Mouse (Mus musculus) liver, adult 2 months (tissue): ENCODE measurements around the gene Desi1. TPM values are rescaled to one million over a fixed set of nuclear protein-coding genes. Genes with fewer than 3 reads are reported as not detected.

Experiments used
- DNase-seq: peaks from one replicate; pipeline ENCODE4 v3.0.0-alpha.2; 2011; ENCODE audit warnings: low read depth, low spot score; ENCODE audit errors: extremely low read depth
- H3K27ac ChIP-seq: fragments of 200-500 bp; replicated peaks from 2 replicates; pipeline ENCODE4 v1.5.1; 2012; ENCODE audit warnings: low read depth, mild to moderate bottlenecking, control low read depth, inconsistent platforms, low read length; ENCODE audit not compliant: insufficient read depth
- H3K27me3 ChIP-seq: fragments of 200-500 bp; 2 replicates; pipeline ENCODE4 v1.6.1; 2012; ENCODE audit warnings: mild to moderate bottlenecking, moderate library complexity, low read length, inconsistent platforms; ENCODE audit not compliant: control insufficient read depth, insufficient read depth
- H3K36me3 ChIP-seq: fragments of 200-500 bp; 2 replicates; pipeline ENCODE4 v1.6.1; 2012; ENCODE audit warnings: low read length, inconsistent platforms; ENCODE audit not compliant: control insufficient read depth, insufficient read depth
- H3K4me1 ChIP-seq: fragments of 200-500 bp; 2 replicates; pipeline ENCODE4 v1.6.1; 2011; ENCODE audit warnings: low read length; ENCODE audit not compliant: control insufficient read depth, insufficient read depth
- H3K4me3 ChIP-seq: fragments of 200-500 bp; 2 replicates; pipeline ENCODE4 v1.5.1; 2011; ENCODE audit warnings: low read depth, mild to moderate bottlenecking, control low read depth, low read length, moderate library complexity; ENCODE audit not compliant: insufficient read depth
- H3K79me2 ChIP-seq: fragments of 200-500 bp; 2 replicates; pipeline ENCODE4 v1.6.1; 2012; ENCODE audit warnings: inconsistent platforms, mild to moderate bottlenecking, low read length, moderate library complexity; ENCODE audit not compliant: control insufficient read depth, insufficient read depth
- H3K9ac ChIP-seq: fragments of 200-500 bp; 2 replicates; pipeline ENCODE4 v1.6.1; 2012; ENCODE audit warnings: low read depth, mild to moderate bottlenecking, control low read depth, inconsistent platforms, low read length
- CTCF ChIP-seq: fragments of 200-500 bp; IDR thresholded peaks from 2 replicates; pipeline ENCODE4 v1.5.1; 2011; ENCODE audit warnings: low read depth, low read length, control low read depth
- POLR2A ChIP-seq: fragments of 200-500 bp; IDR thresholded peaks from 2 replicates; pipeline ENCODE4 v1.6.1; 2011; ENCODE audit warnings: low read length, control low read depth; ENCODE audit not compliant: insufficient read depth; ENCODE audit errors: extremely low read depth
- WGBS: fragments of 180-500 bp; shearing (Covaris S2); methylation state at CpG from one replicate; pipeline ENCODE4 v1.1.7; 2018; 5-methylcytosine and 5-hydroxymethylcytosine counted together
- polyA plus RNA-seq: library from polyadenylated mRNA; depleted of rRNA; stranded (reverse); fragments of >200 nt; gene quantifications from 2 replicates; pipeline ENCODE4 v1.2.3, GENCODE M21; 2012
- total RNA-seq: library from RNA; depleted of rRNA; stranded (reverse); fragments of >200 nt; gene quantifications from 2 replicates; pipeline ENCODE4 v1.2.3, GENCODE M21; 2014

Desi1 gene
- total and polyA plus RNA-seq, 2 experiments = 6.6 to 31.1 TPM

- H3K27me3 ChIP-seq = no peaks in the 10 kb centered on the region
- DNase-seq = peak; percentile 43
- H3K36me3 ChIP-seq = peaks cover 11% of the 10 kb centered on the region
- peaks cover 7% of the 10 kb centered on the region for H3K4me1 ChIP-seq
- peak overlapping the region; percentile 80 for H3K4me3 ChIP-seq
- H3K79me2 ChIP-seq = peaks cover 11% of the 10 kb centered on the region; the same call in 1 of the 2 replicates
- no peak for TF ChIP-seq CTCF
- WGBS = 1% methylated on average over 26 of the region's 26 CpGs
- no peak overlapping the region for H3K27ac ChIP-seq
- H3K9ac ChIP-seq = peak overlapping the region; percentile 98
Measured at GRCm38 (mm10) chr15:82046246-82046891, 12.7 kb upstream of the Desi1 start.

DNA sequence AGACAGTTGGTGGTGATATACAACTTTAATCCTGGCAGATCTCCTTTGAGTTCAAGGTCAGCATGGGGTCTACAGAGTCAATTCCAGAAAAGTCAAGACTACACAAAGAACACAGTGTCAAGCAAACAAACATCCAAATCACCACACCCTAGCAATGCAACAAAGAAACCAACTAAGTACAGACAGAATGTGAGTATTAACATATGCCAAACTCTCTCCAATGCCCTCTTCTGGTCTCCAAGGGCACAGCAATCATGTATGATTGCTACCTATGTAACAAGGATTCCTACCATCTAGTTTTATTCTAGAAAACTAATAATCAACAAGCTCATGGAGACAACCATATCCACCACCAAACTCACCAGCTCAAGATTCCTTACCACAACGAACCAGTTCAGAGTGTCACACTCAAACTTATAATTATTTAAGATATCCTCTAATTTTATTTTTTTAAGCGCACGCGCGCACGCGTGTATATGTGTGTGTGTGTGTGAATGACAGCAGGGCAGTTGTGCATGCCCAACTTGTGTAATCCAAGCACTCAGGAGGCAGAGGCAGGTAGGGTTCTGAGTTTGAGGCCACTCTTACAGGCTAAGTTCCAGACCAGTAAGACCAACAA is 10.6 kb upstream of the Desi1 start:
- H3K27me3 ChIP-seq = no peaks in the 10 kb centered on the region
- H3K27ac ChIP-seq = no peak overlapping the region
- H3K79me2 ChIP-seq = peaks cover 11% of the 10 kb centered on the region; the same call in 1 of the 2 replicates
- H3K36me3 ChIP-seq = peaks cover 20% of the 10 kb centered on the region
- H3K4me1 ChIP-seq = peaks cover 7% of the 10 kb centered on the region
- H3K9ac ChIP-seq = no peak overlapping the region
- 96% methylated on average over 7 of the region's 7 CpGs for WGBS
- TF ChIP-seq POLR2A (no peak), CTCF (no peak)
- no peak overlapping the region for H3K4me3 ChIP-seq
- DNase-seq = peak; percentile 14

GRCm38 (mm10) chr15:82040650-82041049 is 7.0 kb upstream of the Desi1 start:
- Histone ChIP-seq H3K27ac (no peak overlapping the region), H3K4me1 (peaks cover 2% of the 10 kb centered on the region), H3K36me3 (peaks cover 28% of the 10 kb centered on the region), H3K27me3 (no peaks in the 10 kb centered on the region), H3K4me3 (no peak overlapping the region), H3K9ac (no peak overlapping the region), H3K79me2 (no peaks in the 10 kb centered on the region; the same call in 1 of the 2 replicates)
- TF ChIP-seq CTCF = peak; percentile 75
- no peak for TF ChIP-seq POLR2A
- peak; percentile 18 for DNase-seq
- 100% methylated on average over 1 of the region's 1 CpGs for whole genome bisulfite sequencing

- H3K36me3 ChIP-seq = peaks cover 20% of the 10 kb centered on the region
- TF ChIP-seq POLR2A (no peak), CTCF (0 out of 2 replicates have a peak, but pooled peaks have one; percentile 7)
- no peaks in the 10 kb centered on the region for H3K79me2 ChIP-seq
- no peaks in the 10 kb centered on the region for H3K4me1 ChIP-seq
- H3K9ac ChIP-seq = no peak overlapping the region
- no peak overlapping the region for H3K27ac ChIP-seq
- H3K4me3 ChIP-seq = no peak overlapping the region
- no peaks in the 10 kb centered on the region for H3K27me3 ChIP-seq
- WGBS = 84% methylated on average over 12 of the region's 12 CpGs
- DNase-seq = peak; percentile 20
Measured at GRCm38 (mm10) chr15:82035904-82036689, 2.4 kb upstream of the Desi1 start.

- 85% methylated on average over 7 of the region's 7 CpGs for WGBS
- H3K36me3 ChIP-seq = peaks cover 14% of the 10 kb centered on the region; the same call in 1 of the 2 replicates
Measured at GRCm38 (mm10) chr15:82032386-82032785, 1.3 kb downstream of the Desi1 start.

More at GRCm38 (mm10) chr15:82032386-82032785, 1.3 kb downstream of the Desi1 start:
- no peak overlapping the region for H3K4me3 ChIP-seq
- H3K27ac ChIP-seq = no peak overlapping the region
- H3K9ac ChIP-seq = no peak overlapping the region
- DNase-seq = no peak
- no peaks in the 10 kb centered on the region for H3K27me3 ChIP-seq
- TF ChIP-seq CTCF (no peak), POLR2A (no peak)
- no peaks in the 10 kb centered on the region for H3K79me2 ChIP-seq
- H3K4me1 ChIP-seq = no peaks in the 10 kb centered on the region
